Mouse (Mus musculus) frontal cortex, adult 2 months (tissue): ENCODE measurements around the gene Arl9. TPM values are rescaled to one million over a fixed set of nuclear protein-coding genes. Genes with fewer than 3 reads are reported as not detected.
"Not testable (repeated sequence)": the region's sequence is repeated elsewhere in the genome, so short reads cannot be mapped to it uniquely, and the experiment has no call there.

Experiments
- DNase-seq, 2 experiments: peaks; one replicate each; pipeline ENCODE4 v3.0.0; 2022; ENCODE audit warnings: low spot score in 1 of 2; ENCODE audit errors: extremely low spot score in 1 of 2
- polyA plus RNA-seq: library from polyadenylated mRNA; depleted of rRNA; stranded (reverse); fragments of >200 nt; gene quantifications from 2 replicates; pipeline ENCODE4 v1.2.3, GENCODE M21; 2012; rRNA removed

The Arl9 gene
- polyA plus RNA-seq = not detected in 2 replicates

GRCm38 (mm10) chr5:77004051-77004821 is at the start of gene Arl9:
Gene Arl9 (plus strand): TSS chr5:77004055.
- no peak for DNase-seq

DNA sequence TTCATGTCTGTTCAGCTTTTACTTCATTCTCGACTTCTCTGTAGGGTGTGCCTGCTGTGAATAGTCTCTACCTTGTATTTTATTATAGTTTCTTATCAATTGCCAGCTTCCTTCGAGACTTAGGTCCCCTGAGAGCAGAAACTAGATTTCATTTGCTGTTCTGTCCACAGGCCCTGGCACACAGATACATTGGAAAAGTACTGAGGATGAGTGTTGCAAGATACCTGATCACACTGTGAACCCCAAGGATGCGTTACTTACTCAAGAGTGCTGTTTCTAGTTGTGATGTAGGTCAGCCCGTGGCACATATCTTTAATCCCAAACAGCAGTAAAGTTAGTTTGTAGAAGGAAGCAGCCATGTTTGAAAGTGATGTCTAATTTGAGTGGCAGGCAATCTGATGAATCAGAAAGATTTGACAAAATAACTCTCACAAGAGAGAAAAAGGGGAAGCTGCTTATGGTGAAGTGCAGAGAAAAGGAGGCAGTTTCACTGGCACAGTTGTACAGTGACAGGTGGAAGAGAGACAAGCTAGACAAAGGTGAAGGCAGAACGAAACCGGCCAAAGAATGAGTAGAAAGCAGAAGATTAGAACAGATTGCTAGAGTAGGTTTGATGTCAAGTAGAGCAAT is 49.5 kb upstream of the Arl9 start:
- DNase-seq = no peak

- no peak for DNase-seq
These were observed 48.4 kb upstream of the Arl9 start for GRCm38 (mm10) chr5:76955474-76955873.

DNA sequence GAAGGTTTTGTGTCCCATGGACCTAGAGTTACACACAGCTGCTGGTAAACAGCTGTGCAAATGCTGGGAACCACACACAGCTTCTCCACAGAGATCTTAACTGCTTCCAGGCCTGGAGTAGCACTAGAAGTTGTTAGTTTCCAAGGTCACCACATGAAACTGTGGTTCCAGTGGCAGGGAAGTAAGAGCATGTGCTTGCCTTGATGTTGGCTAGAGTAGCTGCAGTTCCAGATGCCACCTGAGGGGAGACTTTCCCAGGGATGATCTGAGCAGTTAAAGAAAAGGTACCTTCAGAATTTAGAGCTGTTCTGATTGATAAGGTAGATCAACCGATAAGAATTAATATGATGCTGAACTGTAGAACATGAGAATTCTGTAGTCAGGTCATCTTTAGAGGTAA is 45.9 kb upstream of the Arl9 start:
- no peak for DNase-seq

DNA sequence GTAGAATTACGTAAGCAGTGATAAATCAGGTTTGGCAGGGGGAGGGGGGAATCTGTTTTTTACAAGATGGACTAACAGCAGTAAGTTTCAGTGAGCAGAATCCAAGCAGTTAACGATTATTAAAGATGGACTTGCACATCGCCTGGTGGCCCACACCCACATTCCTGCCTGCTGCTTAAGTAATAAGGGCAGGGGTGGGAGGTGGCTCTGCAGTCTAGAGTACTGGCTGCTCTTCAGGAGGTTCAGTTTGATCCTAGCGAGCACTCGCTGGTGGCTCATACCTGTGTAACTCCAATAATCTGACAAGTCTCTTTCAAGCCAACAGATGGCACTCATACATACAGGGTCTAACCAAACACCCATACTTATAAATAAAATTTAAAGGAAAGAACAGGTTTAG is 44.3 kb upstream of the Arl9 start:
- DNase-seq = no peak

- DNase-seq = no peak
These were observed 41.3 kb upstream of the Arl9 start for GRCm38 (mm10) chr5:76962545-76962944.

GRCm38 (mm10) chr5:76964651-76965050 is 39.2 kb upstream of the Arl9 start:
- no peak for DNase-seq

DNA sequence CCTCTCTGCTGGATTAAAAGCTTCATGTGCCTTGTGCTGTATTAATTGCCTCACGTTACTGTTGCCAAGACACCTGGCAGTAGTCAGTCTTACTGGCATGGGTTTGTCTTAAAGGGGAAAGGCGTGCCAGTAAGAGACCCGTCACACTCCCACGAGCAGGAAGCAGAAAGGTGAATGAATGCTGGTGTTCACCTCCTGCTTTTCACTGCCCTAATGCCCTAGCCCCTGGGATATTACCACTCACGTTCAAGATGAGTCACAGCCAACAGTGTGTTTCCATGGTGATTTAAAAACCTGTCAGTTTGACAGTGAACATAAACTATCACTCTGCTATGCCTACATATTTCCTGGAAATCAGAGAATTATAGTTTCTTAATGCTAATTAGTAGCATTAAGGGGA is 34.6 kb upstream of the Arl9 start:
- no peak for DNase-seq

DNA sequence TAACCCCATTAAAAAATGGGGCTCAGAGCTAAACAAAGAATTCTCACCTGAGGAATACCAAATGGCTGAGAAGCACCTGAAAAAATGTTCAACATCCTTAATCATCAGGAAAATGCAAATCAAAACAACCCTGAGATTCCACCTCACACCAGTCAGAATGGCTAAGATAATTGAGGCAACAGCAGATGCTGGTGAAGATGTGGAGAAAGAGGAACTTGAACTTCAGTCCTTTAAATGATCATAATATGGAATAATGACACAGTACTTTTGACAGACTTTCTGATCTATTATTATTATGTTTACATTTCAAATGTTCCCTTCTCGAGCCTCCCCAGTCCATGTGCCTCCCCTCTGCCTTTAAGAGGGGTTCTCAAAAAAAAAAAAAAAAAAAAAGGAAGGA is 32.7 kb upstream of the Arl9 start:
- not testable (repeated sequence) for DNase-seq

DNA sequence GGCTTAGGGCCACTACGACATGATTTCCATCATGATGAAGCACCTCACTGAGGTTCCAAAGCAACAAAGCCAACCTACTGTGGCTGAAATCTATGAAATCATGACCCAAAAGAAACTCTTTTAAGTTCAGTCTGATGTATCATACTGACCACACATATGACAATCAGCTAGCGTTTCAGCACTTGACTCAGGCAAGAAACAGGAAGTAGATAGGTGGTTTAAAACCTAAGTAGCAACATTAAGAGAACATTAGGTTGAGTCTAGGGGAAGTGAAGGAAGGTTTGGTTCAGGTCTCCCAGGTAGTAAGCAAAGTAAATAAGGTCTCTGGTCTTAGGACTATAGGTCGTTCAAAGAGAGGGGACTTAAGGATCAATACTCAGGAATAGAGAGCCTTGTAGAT is 30.4 kb upstream of the Arl9 start:
- DNase-seq = no peak

DNA sequence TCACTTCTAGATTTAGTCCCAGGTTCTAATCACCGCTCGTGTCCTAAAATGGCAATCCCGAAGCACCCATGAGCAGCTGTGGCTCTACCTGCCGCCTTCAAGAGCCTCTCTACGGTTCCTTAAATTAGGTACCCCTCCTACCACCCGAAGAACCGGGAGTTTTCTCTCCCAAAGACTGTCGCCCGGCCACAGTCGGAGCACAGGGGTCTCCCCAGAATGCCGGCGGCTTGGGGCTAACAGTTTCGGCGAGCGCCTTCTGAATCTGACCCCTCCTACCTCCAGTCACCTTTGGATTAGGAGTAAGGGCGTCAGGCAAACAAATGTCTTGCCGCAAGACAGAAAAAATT is 29.7 kb upstream of the Arl9 start:
- peak in 1 of 2 experiments; percentile 27 for DNase-seq

GRCm38 (mm10) chr5:76974554-76975285 is 29.1 kb upstream of the Arl9 start, which contains the start of gene Srp72:
Gene Srp72 (plus strand): TSS chr5:76974683.
- peak; percentile 53 to 84 for DNase-seq

DNA sequence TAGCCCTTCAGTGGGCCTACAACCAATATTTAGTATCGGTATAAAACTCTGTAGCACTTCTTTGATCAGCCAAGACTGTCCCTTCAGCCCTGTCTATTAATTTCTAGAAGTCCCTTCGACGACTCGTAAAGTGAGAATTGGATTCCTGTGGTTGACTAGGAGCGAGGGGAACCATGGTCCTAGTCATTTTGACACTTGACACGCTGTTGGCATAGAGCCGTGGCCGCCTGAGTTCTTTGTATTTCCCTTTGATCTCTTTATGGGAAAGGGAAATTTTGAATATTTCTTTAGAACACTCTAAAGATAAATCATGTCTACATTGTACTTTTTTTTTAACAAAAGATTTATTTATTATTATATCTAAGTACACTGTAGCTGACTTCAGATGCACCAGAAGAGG is 28.1 kb upstream of the Arl9 start:
- no peak for DNase-seq

- DNase-seq = no peak
These were observed 19.8 kb upstream of the Arl9 start for GRCm38 (mm10) chr5:76984015-76984414.

- no peak for DNase-seq
These were observed 13.1 kb upstream of the Arl9 start for GRCm38 (mm10) chr5:76990789-76991188.

- no peak for DNase-seq
These were observed 10.6 kb upstream of the Arl9 start for GRCm38 (mm10) chr5:76993174-76993814.

DNA sequence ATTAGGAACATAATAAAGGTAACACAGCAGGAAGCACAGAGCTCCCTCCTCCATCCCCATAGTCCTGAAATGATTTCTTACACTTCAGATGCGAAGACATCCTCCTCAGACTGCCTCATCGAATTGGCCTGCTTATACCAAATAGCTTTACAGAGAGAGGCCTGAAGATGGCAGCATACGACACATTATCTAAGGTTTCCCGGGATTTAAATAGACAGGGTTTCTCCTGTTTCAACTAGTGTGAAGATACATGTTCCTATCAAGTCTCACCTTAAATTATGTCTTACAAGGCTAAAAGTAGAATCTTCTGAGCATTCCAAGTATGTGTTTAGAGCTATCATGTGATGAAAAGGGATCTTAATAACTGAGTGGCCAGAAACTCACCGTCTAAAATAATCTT is 5.4 kb upstream of the Arl9 start:
- DNase-seq = peak in 1 of 2 experiments; percentile 64

GRCm38 (mm10) chr5:77001192-77001591 is 2.7 kb upstream of the Arl9 start:
- no peak for DNase-seq

- no peak for DNase-seq
These were observed 6.5 kb downstream of the Arl9 start for GRCm38 (mm10) chr5:77010352-77010751.

- DNase-seq = no peak
These were observed 7.2 kb downstream of the Arl9 start for GRCm38 (mm10) chr5:77011082-77011481.

GRCm38 (mm10) chr5:77013171-77013570 is 9.3 kb downstream of the Arl9 start:
- DNase-seq = no peak
